Mouse (Mus musculus) bone marrow, adult 2 months (tissue): ENCODE measurements around the gene Palld.

Source experiments
- CTCF ChIP-seq: fragments of 200-500 bp; IDR thresholded peaks from 2 replicates; pipeline ENCODE4 v1.5.1; 2011; ENCODE audit warnings: low read length, control low read depth; ENCODE audit not compliant: control insufficient read depth, insufficient read depth
- POLR2A ChIP-seq: fragments of 200-500 bp; IDR thresholded peaks from 2 replicates; pipeline ENCODE4 v1.6.1; 2011; ENCODE audit warnings: low read depth, mild to moderate bottlenecking, control low read depth, low read length, borderline replicate concordance; ENCODE audit not compliant: control insufficient read depth

- TF ChIP-seq CTCF: 0 out of 2 replicates have a peak, but pooled peaks have one; percentile 8
- peak; percentile 57; the same call in 1 of the 2 replicates for TF ChIP-seq POLR2A
Measured at GRCm38 (mm10) chr8:61487597-61488156, 414.8 kb downstream of the Palld start, which contains the start of gene Cbr4.
